Mouse (Mus musculus): ENCODE measurements at regions not wholly inside any gene's neighbourhood (a gene's known extent, or its start where the extent isn't known, plus 50 kb on each side); places are given as distances from the start of the nearest gene placed in this dataset.

DNA sequence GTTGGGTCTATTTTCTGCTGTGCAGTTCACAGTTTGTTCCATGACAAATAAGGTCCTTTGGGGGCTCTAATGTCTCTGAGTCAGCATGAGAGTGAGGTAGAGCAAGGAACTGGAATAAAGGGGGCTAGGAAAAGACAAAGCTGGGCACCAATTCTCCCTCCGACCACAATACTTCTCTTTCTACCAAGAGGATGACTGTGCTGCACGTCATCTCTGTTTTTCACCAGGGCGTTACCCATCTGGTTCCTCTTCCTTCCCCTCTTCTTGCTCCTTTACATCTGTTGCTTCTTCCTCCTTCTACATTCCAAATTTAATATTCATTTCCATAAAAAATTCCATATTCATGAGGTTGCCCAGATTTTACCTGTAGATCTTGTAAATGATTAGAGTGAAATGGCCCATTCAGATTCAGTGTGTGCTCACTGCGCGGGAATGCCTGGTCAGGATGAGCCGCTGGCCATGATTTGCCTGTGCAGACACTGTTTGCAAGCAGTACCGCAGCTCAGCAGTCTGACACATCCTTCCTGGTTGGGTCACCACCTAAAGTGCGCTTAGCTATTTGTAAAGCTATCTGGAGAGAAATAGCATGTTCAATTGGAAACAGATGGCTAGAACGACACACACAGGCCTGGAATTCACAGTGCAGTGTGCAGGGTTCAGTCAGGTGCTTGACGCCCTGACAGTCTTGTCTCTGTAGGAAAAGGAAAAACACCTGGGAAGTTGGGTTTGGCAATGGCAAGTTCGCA is 216.7 kb upstream of the Dkk2 start:
- TF ChIP-seq POLR2A (IDR thresholded peaks at IDR 0.05; ENCODE audit: borderline replicate concordance, low read depth, low read length): no peak
- no peak for TF ChIP-seq CTCF (IDR thresholded peaks at IDR 0.05; ENCODE audit: low read depth, low read length)
